Mouse (Mus musculus) kidney, postnatal 36 days (tissue): Measurements from ENCODE around the gene Cdiptos.
A peak's percentile ranks its signal among the peaks of the same experiment; 100 is the strongest.

Source experiments
- DNase-seq, 2 experiments: peaks; one replicate each; pipeline ENCODE4 v3.0.0; 2021 to 2022; ENCODE audit warnings: mixed read lengths in 2 of 2

The Cdiptos gene

GRCm38 (mm10) chr7:126967361-126967760 is 8.5 kb downstream of the Cdiptos start:
- no peak for DNase-seq

- no peak for DNase-seq
Observed at GRCm38 (mm10) chr7:126965568-126965967, 10.3 kb downstream of the Cdiptos start.

GRCm38 (mm10) chr7:126963548-126964286 is 12.2 kb downstream of the Cdiptos start:
- peak; percentile 70 to 84 for DNase-seq

- no peak for DNase-seq
Observed at GRCm38 (mm10) chr7:126961965-126962364, 13.9 kb downstream of the Cdiptos start.

GRCm38 (mm10) chr7:126961095-126961494 is 14.8 kb downstream of the Cdiptos start:
- no peak for DNase-seq

- DNase-seq, result no peak
Observed at GRCm38 (mm10) chr7:126959780-126960179, 16.1 kb downstream of the Cdiptos start.

- DNase-seq, result no peak
Observed at GRCm38 (mm10) chr7:126955125-126955524, 20.8 kb downstream of the Cdiptos start.

GRCm38 (mm10) chr7:126952646-126953045 is 23.3 kb downstream of the Cdiptos start:
- DNase-seq, result no peak

GRCm38 (mm10) chr7:126951741-126952140 is 24.2 kb downstream of the Cdiptos start:
- no peak for DNase-seq

- DNase-seq, result no peak
Observed at GRCm38 (mm10) chr7:126950647-126951615, 25.0 kb downstream of the Cdiptos start.

GRCm38 (mm10) chr7:126949793-126950646 is 25.9 kb downstream of the Cdiptos start, which contains the start of gene Sez6l2:
TSS of gene Sez6l2 (plus strand) at chr7:126950563.
- peak; percentile 89 to 97 for DNase-seq

GRCm38 (mm10) chr7:126949403-126949792 is 26.5 kb downstream of the Cdiptos start, which contains the start of gene Asphd1:
TSS of gene Asphd1 (minus strand) at chr7:126949582.
- no peak for DNase-seq

- DNase-seq, result no peak
Observed at GRCm38 (mm10) chr7:126948626-126949025, 27.3 kb downstream of the Cdiptos start.

- peak in 1 of 2 experiments; percentile 59 for DNase-seq
Observed at GRCm38 (mm10) chr7:126946530-126946929, 29.4 kb downstream of the Cdiptos start.

- DNase-seq, result no peak
Observed at GRCm38 (mm10) chr7:126941801-126942200, 34.1 kb downstream of the Cdiptos start.

- no peak for DNase-seq
Observed at GRCm38 (mm10) chr7:126941171-126941570, 34.7 kb downstream of the Cdiptos start.

GRCm38 (mm10) chr7:126932652-126933051 is 43.2 kb downstream of the Cdiptos start:
- DNase-seq, result no peak

- peak in 1 of 2 experiments; percentile 40 for DNase-seq
Observed at GRCm38 (mm10) chr7:126929046-126929445, 46.9 kb downstream of the Cdiptos start.

- DNase-seq, result peak; percentile 94 to 97
Observed at GRCm38 (mm10) chr7:126928384-126929037, 47.4 kb downstream of the Cdiptos start, which contains the start of gene Kctd13. TSS of gene Kctd13 (plus strand) at chr7:126928879.

GRCm38 (mm10) chr7:126926299-126926698 is 49.6 kb downstream of the Cdiptos start:
- no peak for DNase-seq

GRCm38 (mm10) chr7:126923999-126924398 is 51.9 kb downstream of the Cdiptos start:
- DNase-seq, result no peak

GRCm38 (mm10) chr7:126922624-126923060 is 53.3 kb downstream of the Cdiptos start, which contains the start of gene Tmem219:
TSS of gene Tmem219 (minus strand) at chr7:126922917.
- peak; percentile 91 to 94 for DNase-seq
